ENCODE assay signal across 13 mouse cellular contexts in genomic region chr5:25313881-25314280, GRCm38 (mm10).
DNase-seq lines count a peak whose midpoint lies in the region; ATAC-seq and TF ChIP-seq lines count a peak whose summit lies in the region.
"Had no signal": no experiment of that assay in that cellular context is flagged by ENCODE, and none has a peak within 500 bp of the region (broad histone marks: within the 10 kb centered on the region; RNA-seq: fewer than 3 reads in every experiment).

No protein-coding gene starts in this region.

- TF ChIP-seq CTCF in liver, adult 2 months (IDR thresholded peaks at IDR 0.05; ENCODE audit: low read depth, low read length) = no peak

- no peak overlapping the region for H3K9ac ChIP-seq in liver, adult 2 months (ENCODE audit: low read depth, low read length)
- H3K9ac ChIP-seq in liver, embryonic 12.5 days = no peak overlapping the region
- no peak overlapping the region for H3K9ac ChIP-seq in intestine, embryonic 16.5 days (ENCODE audit: low read depth, low read length)
- H3K9ac ChIP-seq: limb, embryonic 15.5 days had no signal

- no peak for TF ChIP-seq POLR2A in liver, adult 2 months (IDR thresholded peaks at IDR 0.05; ENCODE audit: extremely low read depth, insufficient read depth, low read length)

- H3K9me3 ChIP-seq in liver, embryonic 12.5 days (replicated peaks) = no peaks in the 10 kb centered on the region
- no peaks in the 10 kb centered on the region for H3K9me3 ChIP-seq in limb, embryonic 10.5 days (replicated peaks)
- H3K9me3 ChIP-seq in intestine, embryonic 16.5 days (ENCODE audit: control insufficient read depth, low read length) = no peaks in the 10 kb centered on the region
- H3K9me3 ChIP-seq: hindbrain, embryonic 10.5 days; limb, embryonic 15.5 days; megakaryocyte, embryonic 14.5 days had no signal

- H3K36me3 ChIP-seq in liver, adult 2 months (ENCODE audit: control insufficient read depth, insufficient read depth, low read length) = peaks cover 50% of the 10 kb centered on the region
- H3K36me3 ChIP-seq in liver, embryonic 12.5 days = peaks cover 68% of the 10 kb centered on the region
- H3K36me3 ChIP-seq in limb, embryonic 10.5 days = peaks cover 72% of the 10 kb centered on the region
- H3K36me3 ChIP-seq in intestine, embryonic 16.5 days (ENCODE audit: control insufficient read depth, insufficient read depth, low read length) = peaks cover 21% of the 10 kb centered on the region

- H3K79me2 ChIP-seq in liver, adult 2 months (ENCODE audit: control insufficient read depth, insufficient read depth, low read length) = no peaks in the 10 kb centered on the region

- no peak overlapping the region for H3K27ac ChIP-seq in liver, adult 2 months (replicated peaks; ENCODE audit: insufficient read depth, low read depth, low read length)
- H3K27ac ChIP-seq in liver, embryonic 12.5 days = no peak overlapping the region
- no peak overlapping the region for H3K27ac ChIP-seq in limb, embryonic 10.5 days
- no peak overlapping the region for H3K27ac ChIP-seq in intestine, embryonic 16.5 days (ENCODE audit: low read length)
- H3K27ac ChIP-seq: hindbrain, embryonic 10.5 days; limb, embryonic 15.5 days had no signal

- no peak overlapping the region for H3K4me2 ChIP-seq in liver, embryonic 12.5 days
- H3K4me2 ChIP-seq in intestine, embryonic 16.5 days (ENCODE audit: low read depth, low read length) = no peak overlapping the region
- H3K4me2 ChIP-seq: limb, embryonic 15.5 days had no signal

- no peaks in the 10 kb centered on the region for H3K4me1 ChIP-seq in liver, adult 2 months (ENCODE audit: control insufficient read depth, insufficient read depth, low read length)
- no peaks in the 10 kb centered on the region; the same call in 1 of the 2 replicates for H3K4me1 ChIP-seq in liver, embryonic 12.5 days
- H3K4me1 ChIP-seq in limb, embryonic 10.5 days = no peaks in the 10 kb centered on the region
- no peaks in the 10 kb centered on the region for H3K4me1 ChIP-seq in intestine, embryonic 16.5 days (ENCODE audit: control insufficient read depth, insufficient read depth, low read length)
- H3K4me1 ChIP-seq: hindbrain, embryonic 10.5 days; limb, embryonic 15.5 days; megakaryocyte, embryonic 14.5 days had no signal

- intact Hi-C loops in gastrocnemius, postnatal 36 days (cut with DNase I) = no loop called here
- intact Hi-C loops in heart, postnatal 14 days (cut with DNase I) = no loop called here

- no peak overlapping the region for H3K4me3 ChIP-seq in liver, adult 2 months (ENCODE audit: insufficient read depth, low read depth, low read length)
- H3K4me3 ChIP-seq in liver, embryonic 12.5 days = no peak overlapping the region
- H3K4me3 ChIP-seq in limb, embryonic 10.5 days = no peak overlapping the region
- H3K4me3 ChIP-seq in intestine, embryonic 16.5 days (ENCODE audit: low read length) = no peak overlapping the region
- H3K4me3 ChIP-seq: hindbrain, embryonic 10.5 days; limb, embryonic 15.5 days; megakaryocyte, embryonic 14.5 days had no signal

- H3K27me3 ChIP-seq in liver, adult 2 months (ENCODE audit: control insufficient read depth, insufficient read depth, low read length) = no peaks in the 10 kb centered on the region
- no peaks in the 10 kb centered on the region for H3K27me3 ChIP-seq in liver, embryonic 12.5 days (replicated peaks)
- H3K27me3 ChIP-seq in limb, embryonic 10.5 days (ENCODE audit: low read depth, poor library complexity, severe bottlenecking) = no peaks in the 10 kb centered on the region
- H3K27me3 ChIP-seq in intestine, embryonic 16.5 days (replicated peaks; ENCODE audit: control insufficient read depth, insufficient read depth, low read length) = no peaks in the 10 kb centered on the region
- H3K27me3 ChIP-seq: CH12.LX; limb, embryonic 15.5 days; megakaryocyte, embryonic 14.5 days had no signal

- no peak for ATAC-seq in liver, embryonic 12.5 days
- no peak for ATAC-seq in intestine, embryonic 16.5 days
- ATAC-seq: forebrain, embryonic 16.5 days had no signal

- 69% methylated on average over 6 of the region's 6 CpGs for WGBS in liver, adult 2 months
- WGBS in liver, embryonic 12.5 days (ENCODE audit: insufficient replicate concordance) = 91% methylated on average over 6 of the region's 6 CpGs
- 93% methylated on average over 6 of the region's 6 CpGs for WGBS in limb, embryonic 10.5 days
- WGBS in intestine, embryonic 16.5 days = 73% methylated on average over 6 of the region's 6 CpGs

- DNase-seq in gastrocnemius, adult 18-20 months (ENCODE audit: low spot score) = peak; percentile 44
- DNase-seq in gastrocnemius, postnatal 36 days = no peak
- DNase-seq in liver, adult 2 months (ENCODE audit: extremely low read depth, low read depth, low spot score) = peak; percentile 14
- peak; percentile 38 for DNase-seq in adrenal gland, postnatal 14 days
- peak; percentile 21 to 33 for DNase-seq in heart, postnatal 14 days
- DNase-seq in limb, embryonic 10.5 days (ENCODE audit: low spot score) = no peak

Comparison
In these comparisons a context has a peak if more than half of its experiments do, and no peak if none do; other contexts are left out.
1. DNase-seq: peak in gastrocnemius, adult 18-20 months (single experiment), liver, adult 2 months (single experiment), adrenal gland, postnatal 14 days (single experiment) and heart, postnatal 14 days (2 of 2); none in gastrocnemius, postnatal 36 days (0 of 2) and limb, embryonic 10.5 days (single experiment).